Mouse (Mus musculus): ENCODE data around the gene Tmem108. TPM values are rescaled to one million over a fixed set of nuclear protein-coding genes. Genes with fewer than 3 reads are reported as not detected.

Gene Tmem108
- polyA plus RNA-seq, 1 experiment from 2014 or later, result 23.1 TPM

GRCm38 (mm10) chr9:103715352-103715751 is 46.3 kb downstream of the Tmem108 start:
- no peak for ATAC-seq (ENCODE audit: insufficient number of reproducible peaks, insufficient read depth, low FRiP score, low read depth)
- H3K36me3 ChIP-seq (ENCODE audit: control insufficient read depth, insufficient read depth, low read length), result no peaks in the 10 kb centered on the region
- no peak overlapping the region for H3K27ac ChIP-seq (ENCODE audit: low read length)
- H3K4me2 ChIP-seq (replicated peaks; ENCODE audit: low read depth, low read length), result no peak overlapping the region
- no peak overlapping the region for H3K4me3 ChIP-seq (ENCODE audit: low read depth, low read length)
- WGBS, result 94% methylated on average over 4 of the region's 4 CpGs
- H3K9me3 ChIP-seq (ENCODE audit: control insufficient read depth, low read depth, low read length), result no peaks in the 10 kb centered on the region
- H3K4me1 ChIP-seq (ENCODE audit: control insufficient read depth, insufficient read depth, low read length), result no peaks in the 10 kb centered on the region
- no peaks in the 10 kb centered on the region for H3K27me3 ChIP-seq (ENCODE audit: control insufficient read depth, insufficient read depth, low read length)
- no peak overlapping the region for H3K9ac ChIP-seq (replicated peaks; ENCODE audit: low read depth, low read length)

GRCm38 (mm10) chr9:103713230-103713629 is 48.4 kb downstream of the Tmem108 start:
- Histone ChIP-seq H3K27me3 (ENCODE audit: control insufficient read depth, insufficient read depth, low read length) (no peaks in the 10 kb centered on the region), H3K27ac (ENCODE audit: low read length) (no peak overlapping the region), H3K9me3 (ENCODE audit: control insufficient read depth, low read depth, low read length) (no peaks in the 10 kb centered on the region), H3K9ac (replicated peaks; ENCODE audit: low read depth, low read length) (no peak overlapping the region), H3K36me3 (ENCODE audit: control insufficient read depth, insufficient read depth, low read length) (no peaks in the 10 kb centered on the region), H3K4me3 (ENCODE audit: low read depth, low read length) (no peak overlapping the region), H3K4me2 (replicated peaks; ENCODE audit: low read depth, low read length) (no peak overlapping the region), H3K4me1 (ENCODE audit: control insufficient read depth, insufficient read depth, low read length) (no peaks in the 10 kb centered on the region)
- ATAC-seq (ENCODE audit: insufficient number of reproducible peaks, insufficient read depth, low FRiP score, low read depth), result no peak
- 79% methylated on average over 4 of the region's 4 CpGs for WGBS

GRCm38 (mm10) chr9:103712711-103713110 is 48.9 kb downstream of the Tmem108 start:
- Histone ChIP-seq H3K4me3 (ENCODE audit: low read depth, low read length) (no peak overlapping the region), H3K9ac (replicated peaks; ENCODE audit: low read depth, low read length) (no peak overlapping the region), H3K4me1 (ENCODE audit: control insufficient read depth, insufficient read depth, low read length) (no peaks in the 10 kb centered on the region), H3K9me3 (ENCODE audit: control insufficient read depth, low read depth, low read length) (no peaks in the 10 kb centered on the region), H3K27me3 (ENCODE audit: control insufficient read depth, insufficient read depth, low read length) (no peaks in the 10 kb centered on the region), H3K27ac (ENCODE audit: low read length) (no peak overlapping the region), H3K36me3 (ENCODE audit: control insufficient read depth, insufficient read depth, low read length) (no peaks in the 10 kb centered on the region), H3K4me2 (replicated peaks; ENCODE audit: low read depth, low read length) (no peak overlapping the region)
- ATAC-seq (ENCODE audit: insufficient number of reproducible peaks, insufficient read depth, low FRiP score, low read depth), result no peak
- 55% methylated on average over 7 of the region's 7 CpGs for WGBS

GRCm38 (mm10) chr9:103709694-103710093 is 51.9 kb downstream of the Tmem108 start:
- Histone ChIP-seq H3K27me3 (ENCODE audit: control insufficient read depth, insufficient read depth, low read length) (no peaks in the 10 kb centered on the region), H3K4me3 (ENCODE audit: low read depth, low read length) (no peak overlapping the region), H3K9me3 (ENCODE audit: control insufficient read depth, low read depth, low read length) (no peaks in the 10 kb centered on the region), H3K27ac (ENCODE audit: low read length) (no peak overlapping the region), H3K36me3 (ENCODE audit: control insufficient read depth, insufficient read depth, low read length) (no peaks in the 10 kb centered on the region), H3K9ac (replicated peaks; ENCODE audit: low read depth, low read length) (no peak overlapping the region), H3K4me1 (ENCODE audit: control insufficient read depth, insufficient read depth, low read length) (no peaks in the 10 kb centered on the region), H3K4me2 (replicated peaks; ENCODE audit: low read depth, low read length) (no peak overlapping the region)
- 42% methylated on average over 3 of the region's 3 CpGs for WGBS
- no peak for ATAC-seq (ENCODE audit: insufficient number of reproducible peaks, insufficient read depth, low FRiP score, low read depth)

- ATAC-seq (ENCODE audit: insufficient number of reproducible peaks, insufficient read depth, low FRiP score, low read depth), result no peak
- H3K4me3 ChIP-seq (ENCODE audit: low read depth, low read length), result no peak overlapping the region
- no peaks in the 10 kb centered on the region for H3K27me3 ChIP-seq (ENCODE audit: control insufficient read depth, insufficient read depth, low read length)
- no peaks in the 10 kb centered on the region for H3K9me3 ChIP-seq (ENCODE audit: control insufficient read depth, low read depth, low read length)
- H3K4me2 ChIP-seq (replicated peaks; ENCODE audit: low read depth, low read length), result no peak overlapping the region
- H3K27ac ChIP-seq (ENCODE audit: low read length), result no peak overlapping the region
- H3K4me1 ChIP-seq (ENCODE audit: control insufficient read depth, insufficient read depth, low read length), result no peaks in the 10 kb centered on the region
- 59% methylated on average over 16 of the region's 16 CpGs for WGBS
- H3K9ac ChIP-seq (replicated peaks; ENCODE audit: low read depth, low read length), result no peak overlapping the region
- no peaks in the 10 kb centered on the region for H3K36me3 ChIP-seq (ENCODE audit: control insufficient read depth, insufficient read depth, low read length)
Observed at GRCm38 (mm10) chr9:103708514-103709173, 53.0 kb downstream of the Tmem108 start.

GRCm38 (mm10) chr9:103707857-103708256 is 53.8 kb downstream of the Tmem108 start:
- Histone ChIP-seq H3K27me3 (ENCODE audit: control insufficient read depth, insufficient read depth, low read length) (no peaks in the 10 kb centered on the region), H3K27ac (ENCODE audit: low read length) (no peak overlapping the region), H3K4me1 (ENCODE audit: control insufficient read depth, insufficient read depth, low read length) (no peaks in the 10 kb centered on the region)

GRCm38 (mm10) chr9:103707000-103707790 is 54.4 kb downstream of the Tmem108 start:
- no peak overlapping the region for H3K27ac ChIP-seq (ENCODE audit: low read length)
- no peak overlapping the region for H3K4me3 ChIP-seq (ENCODE audit: low read depth, low read length)
- H3K27me3 ChIP-seq (ENCODE audit: control insufficient read depth, insufficient read depth, low read length), result no peaks in the 10 kb centered on the region
- no peak for ATAC-seq (ENCODE audit: insufficient number of reproducible peaks, insufficient read depth, low FRiP score, low read depth)
- no peak overlapping the region for H3K9ac ChIP-seq (replicated peaks; ENCODE audit: low read depth, low read length)
- no peaks in the 10 kb centered on the region for H3K9me3 ChIP-seq (ENCODE audit: control insufficient read depth, low read depth, low read length)
- H3K4me1 ChIP-seq (ENCODE audit: control insufficient read depth, insufficient read depth, low read length), result no peaks in the 10 kb centered on the region
- no peak overlapping the region for H3K4me2 ChIP-seq (replicated peaks; ENCODE audit: low read depth, low read length)
- H3K36me3 ChIP-seq (ENCODE audit: control insufficient read depth, insufficient read depth, low read length), result no peaks in the 10 kb centered on the region
- WGBS, result 64% methylated on average over 8 of the region's 8 CpGs

More at GRCm38 (mm10) chr9:103707857-103708256, 53.8 kb downstream of the Tmem108 start:
- H3K4me3 ChIP-seq (ENCODE audit: low read depth, low read length), result no peak overlapping the region
- no peak overlapping the region for H3K9ac ChIP-seq (replicated peaks; ENCODE audit: low read depth, low read length)
- ATAC-seq (ENCODE audit: insufficient number of reproducible peaks, insufficient read depth, low FRiP score, low read depth), result no peak
- H3K36me3 ChIP-seq (ENCODE audit: control insufficient read depth, insufficient read depth, low read length), result no peaks in the 10 kb centered on the region
- no peaks in the 10 kb centered on the region for H3K9me3 ChIP-seq (ENCODE audit: control insufficient read depth, low read depth, low read length)
- H3K4me2 ChIP-seq (replicated peaks; ENCODE audit: low read depth, low read length), result no peak overlapping the region

GRCm38 (mm10) chr9:103705717-103706116 is 55.9 kb downstream of the Tmem108 start:
- 93% methylated on average over 4 of the region's 4 CpGs for WGBS
- no peak overlapping the region for H3K4me3 ChIP-seq (ENCODE audit: low read depth, low read length)
- no peak overlapping the region for H3K27ac ChIP-seq (ENCODE audit: low read length)
- ATAC-seq (ENCODE audit: insufficient number of reproducible peaks, insufficient read depth, low FRiP score, low read depth), result no peak
- H3K4me2 ChIP-seq (replicated peaks; ENCODE audit: low read depth, low read length), result no peak overlapping the region
- H3K36me3 ChIP-seq (ENCODE audit: control insufficient read depth, insufficient read depth, low read length), result no peaks in the 10 kb centered on the region
- no peaks in the 10 kb centered on the region for H3K9me3 ChIP-seq (ENCODE audit: control insufficient read depth, low read depth, low read length)
- no peaks in the 10 kb centered on the region for H3K27me3 ChIP-seq (ENCODE audit: control insufficient read depth, insufficient read depth, low read length)
- H3K9ac ChIP-seq (replicated peaks; ENCODE audit: low read depth, low read length), result no peak overlapping the region
- no peaks in the 10 kb centered on the region for H3K4me1 ChIP-seq (ENCODE audit: control insufficient read depth, insufficient read depth, low read length)
